Mouse (Mus musculus) small intestine, adult 10 weeks (tissue): Measurements from ENCODE around the gene Nudt21. TPM values are rescaled to one million over a fixed set of nuclear protein-coding genes. Genes with fewer than 3 reads are reported as not detected.

Experiments
- polyA plus RNA-seq: library from polyadenylated mRNA; stranded (reverse); fragments of 350-450 nt; fragmentation: Illumina TruSeq; extraction: RNeasy Lipid Tissue Mini Kit (QIAGEN cat#74804); gene quantifications from one replicate; pipeline ENCODE4 v1.2.3, GENCODE M21; 2014; ENCODE audit warnings: low replicate concordance

The Nudt21 gene
- polyA plus RNA-seq = 89.8 TPM

GRCm38 (mm10) chr8:94036944-94037524 lies at the start of gene Nudt21, which contains the start of gene Ogfod1:
TSS of gene Nudt21 (minus strand) at chr8:94037031.
TSS of gene Ogfod1 (plus strand) at chr8:94037198.

GRCm38 (mm10) chr8:94012013-94012951 lies 24.5 kb downstream of the Nudt21 start, which contains the start of gene Amfr:
TSS of gene Amfr (minus strand) at chr8:94012842.

Other genes with a start within 250 kb of the Nudt21 start
- 13.3 TPM for gene Gnao1, start 227.1 kb downstream of the Nudt21 start, polyA plus RNA-seq
- gene Amfr, start 24.2 kb downstream of the Nudt21 start, polyA plus RNA-seq = 65.2 TPM
- 17.6 TPM for gene Ogfod1, start 167 bp upstream of the Nudt21 start, polyA plus RNA-seq
- gene Bbs2, start 61.9 kb upstream of the Nudt21 start, polyA plus RNA-seq = 1.9 TPM
- gene Mt4, start 100.2 kb upstream of the Nudt21 start, polyA plus RNA-seq = not detected
- gene Mt3, start 115.6 kb upstream of the Nudt21 start, polyA plus RNA-seq = not detected
- 6.7 TPM for gene Mt2, start 135.6 kb upstream of the Nudt21 start, polyA plus RNA-seq
- 2.2 TPM for gene Mt1, start 142.1 kb upstream of the Nudt21 start, polyA plus RNA-seq
- gene Nup93, start 177.5 kb upstream of the Nudt21 start, polyA plus RNA-seq = 6.1 TPM